Mouse (Mus musculus): ENCODE measurements around the gene Anapc13.

Gene Anapc13

DNA sequence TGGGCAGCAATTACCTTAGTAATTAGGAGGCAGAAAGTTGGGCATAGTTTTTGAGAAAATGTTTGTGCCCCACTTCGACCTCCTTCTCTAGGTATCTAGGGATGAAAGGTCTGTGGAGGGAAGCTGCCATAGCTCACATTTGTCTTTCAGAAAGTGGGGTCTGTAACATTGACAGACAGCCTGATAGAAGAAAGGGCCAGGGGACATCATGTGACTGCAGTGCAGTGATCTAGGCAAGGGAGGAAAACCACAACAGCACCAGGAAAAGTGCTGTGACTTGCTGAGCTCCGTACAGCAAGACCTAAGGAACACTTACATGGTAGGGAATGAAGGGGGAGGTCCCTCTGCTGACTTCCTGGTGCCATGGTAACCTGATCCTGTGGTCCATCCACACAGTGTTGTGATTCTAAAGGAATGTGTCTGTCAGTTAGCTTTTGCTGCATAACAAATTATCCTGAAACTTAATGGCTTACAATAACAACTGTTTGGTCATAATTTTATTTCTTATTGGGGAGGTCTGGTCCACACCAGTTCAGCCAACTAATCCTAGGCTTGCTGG lies 5.6 kb downstream of the Anapc13 start:
- DNase-seq (ENCODE audit: low spot score in 2 of 2), result no peak

- DNase-seq (ENCODE audit: low spot score in 2 of 2), result no peak
These were observed 6.1 kb downstream of the Anapc13 start for GRCm38 (mm10) chr9:102632173-102632572.

DNA sequence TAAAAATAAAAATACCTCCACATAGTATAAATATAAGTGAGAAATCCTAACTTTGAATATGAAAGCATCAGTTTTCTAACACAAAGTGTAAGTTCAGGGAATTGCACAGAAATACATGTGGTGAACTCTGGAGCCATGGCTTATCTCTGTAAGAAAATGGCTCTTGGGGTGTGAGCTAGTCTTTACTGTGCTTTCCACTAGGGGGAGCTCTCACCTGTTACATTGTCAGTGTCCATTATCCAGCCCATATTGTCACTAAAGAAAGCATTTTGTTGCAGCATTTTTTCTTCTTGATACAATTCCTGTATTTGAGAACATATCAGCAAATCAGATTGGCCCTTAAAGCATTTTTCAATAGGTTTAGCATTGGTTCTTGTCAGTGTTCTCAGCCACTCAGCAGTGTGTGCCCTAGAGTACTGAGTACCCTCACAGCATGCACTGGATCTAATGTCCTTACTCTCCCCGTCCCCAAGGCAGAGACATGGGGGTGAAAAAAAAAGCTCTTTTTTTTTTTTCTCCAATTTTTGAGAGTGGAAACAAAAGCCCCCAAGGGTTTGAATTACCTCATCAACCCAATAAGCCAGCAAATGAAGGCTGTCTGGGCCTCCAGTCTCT lies 6.9 kb downstream of the Anapc13 start:
- DNase-seq (ENCODE audit: low spot score in 2 of 2), result no peak

GRCm38 (mm10) chr9:102634453-102634852 lies 8.4 kb downstream of the Anapc13 start:
- DNase-seq (ENCODE audit: low spot score in 2 of 2), result no peak

- peak in 1 of 2 experiments; percentile 64 for DNase-seq (ENCODE audit: low spot score in 2 of 2)
These were observed 10.5 kb downstream of the Anapc13 start for GRCm38 (mm10) chr9:102636553-102636952.

GRCm38 (mm10) chr9:102637115-102637514 lies 11.0 kb downstream of the Anapc13 start:
- DNase-seq (ENCODE audit: low spot score in 2 of 2), result no peak

GRCm38 (mm10) chr9:102638963-102639362 lies 12.9 kb downstream of the Anapc13 start:
- no peak for DNase-seq (ENCODE audit: low spot score in 2 of 2)

DNA sequence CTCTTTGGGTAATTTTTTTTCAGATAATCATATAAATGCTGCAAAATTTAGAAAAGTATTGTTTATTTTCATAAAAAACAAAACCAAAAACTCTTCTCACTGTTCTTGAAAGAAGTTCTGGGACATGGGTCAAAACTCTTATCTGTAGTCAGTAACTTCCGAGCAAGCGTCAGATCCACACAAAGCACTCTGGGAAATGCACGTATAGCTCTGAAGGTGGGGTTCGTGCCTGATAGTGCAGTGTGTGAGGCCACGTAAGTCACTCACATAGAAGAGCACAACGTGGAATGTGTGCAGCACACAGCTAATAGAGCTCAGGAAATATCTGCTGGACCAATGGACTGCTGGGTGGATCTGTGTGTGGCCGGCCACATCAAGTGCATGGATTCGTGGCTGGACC lies 13.4 kb downstream of the Anapc13 start:
- no peak for DNase-seq (ENCODE audit: low spot score in 2 of 2)

GRCm38 (mm10) chr9:102641531-102641930 lies 15.4 kb downstream of the Anapc13 start:
- DNase-seq (ENCODE audit: low spot score in 2 of 2), result no peak

DNA sequence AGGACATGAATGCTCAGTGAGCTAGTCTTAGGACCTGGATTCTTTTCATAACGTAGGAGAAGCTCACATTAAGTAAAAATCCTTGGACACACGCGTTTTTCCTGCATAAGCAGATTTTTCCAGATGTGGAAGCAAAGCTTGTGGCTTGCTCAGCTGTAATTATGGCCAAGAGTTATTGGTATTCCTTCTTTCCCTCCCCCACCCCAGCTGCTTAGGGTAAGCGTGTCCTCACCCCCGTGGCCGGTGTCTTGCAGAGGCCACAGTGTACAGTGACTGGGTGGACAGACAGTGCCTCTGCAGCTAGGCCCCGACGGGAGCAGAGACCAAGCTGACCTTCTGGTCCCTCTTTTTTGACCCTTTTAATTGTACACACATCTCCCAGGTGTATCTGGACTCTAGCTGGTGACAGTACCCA lies 17.0 kb downstream of the Anapc13 start:
- DNase-seq (ENCODE audit: low spot score in 2 of 2), result no peak

DNA sequence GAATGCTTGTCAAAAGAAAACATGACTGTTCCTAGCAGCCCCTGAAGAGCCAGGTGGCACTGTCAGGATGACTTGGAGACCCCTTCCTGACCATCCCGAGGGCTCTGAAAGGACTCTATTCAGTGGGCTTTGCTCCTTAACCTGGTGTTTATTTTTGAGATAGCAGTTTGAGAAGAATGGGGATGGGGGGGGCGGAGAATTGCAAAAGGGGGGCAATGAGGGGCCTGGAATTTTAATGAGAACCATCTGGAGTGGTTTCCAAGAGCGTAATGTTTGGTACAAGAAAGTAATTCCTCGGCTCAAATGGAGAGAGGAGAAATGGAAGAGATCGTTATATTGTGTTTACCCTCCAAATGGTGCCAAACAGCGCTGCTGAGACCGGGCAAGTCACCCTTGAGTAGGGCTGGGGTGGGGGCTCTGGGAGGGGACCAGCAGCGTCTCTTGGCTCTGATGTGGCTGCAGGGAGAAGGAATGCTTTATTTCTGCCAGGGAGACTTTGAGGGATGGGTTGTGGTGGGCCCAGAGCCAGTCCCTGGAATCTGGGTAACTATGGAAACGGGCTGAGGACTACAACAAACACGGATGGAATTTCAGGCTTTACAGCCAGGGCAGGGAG lies 17.5 kb downstream of the Anapc13 start:
- DNase-seq (ENCODE audit: low spot score in 2 of 2), result peak; percentile 78 to 83

- DNase-seq (ENCODE audit: low spot score in 2 of 2), result no peak
These were observed 19.1 kb downstream of the Anapc13 start for GRCm38 (mm10) chr9:102645119-102645695.

GRCm38 (mm10) chr9:102647010-102647409 lies 20.9 kb downstream of the Anapc13 start:
- DNase-seq (ENCODE audit: low spot score in 2 of 2), result no peak

- no peak for DNase-seq (ENCODE audit: low spot score in 2 of 2)
These were observed 23.9 kb downstream of the Anapc13 start for GRCm38 (mm10) chr9:102649917-102650527.

- DNase-seq (ENCODE audit: low spot score in 2 of 2), result no peak
These were observed 24.5 kb downstream of the Anapc13 start for GRCm38 (mm10) chr9:102650637-102651036.

DNA sequence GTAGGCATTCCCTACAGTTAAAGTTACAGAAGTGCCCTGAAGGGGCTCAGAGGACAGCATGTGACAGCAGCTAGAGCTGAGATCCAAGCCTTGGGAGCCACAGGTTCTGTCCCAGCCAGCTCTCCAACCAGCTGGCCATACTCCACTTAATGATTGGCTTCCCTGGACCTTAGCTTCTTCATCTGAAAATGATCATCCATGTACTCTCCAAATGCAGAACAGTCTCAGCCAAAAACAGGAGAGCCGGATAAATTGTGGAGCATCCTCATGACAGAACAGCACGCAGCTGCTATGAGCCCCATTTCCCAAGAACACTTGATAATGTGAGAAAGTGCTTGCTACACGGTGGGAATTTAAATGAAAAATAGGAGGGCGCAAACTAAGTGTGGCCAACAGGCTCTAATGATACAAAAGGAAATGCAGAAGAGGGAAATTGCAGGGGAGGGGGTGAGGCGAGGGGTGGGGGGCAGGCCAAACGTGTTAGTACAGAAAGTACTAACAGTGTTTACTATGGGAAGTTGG lies 25.2 kb downstream of the Anapc13 start:
- DNase-seq (ENCODE audit: low spot score in 2 of 2), result no peak

DNA sequence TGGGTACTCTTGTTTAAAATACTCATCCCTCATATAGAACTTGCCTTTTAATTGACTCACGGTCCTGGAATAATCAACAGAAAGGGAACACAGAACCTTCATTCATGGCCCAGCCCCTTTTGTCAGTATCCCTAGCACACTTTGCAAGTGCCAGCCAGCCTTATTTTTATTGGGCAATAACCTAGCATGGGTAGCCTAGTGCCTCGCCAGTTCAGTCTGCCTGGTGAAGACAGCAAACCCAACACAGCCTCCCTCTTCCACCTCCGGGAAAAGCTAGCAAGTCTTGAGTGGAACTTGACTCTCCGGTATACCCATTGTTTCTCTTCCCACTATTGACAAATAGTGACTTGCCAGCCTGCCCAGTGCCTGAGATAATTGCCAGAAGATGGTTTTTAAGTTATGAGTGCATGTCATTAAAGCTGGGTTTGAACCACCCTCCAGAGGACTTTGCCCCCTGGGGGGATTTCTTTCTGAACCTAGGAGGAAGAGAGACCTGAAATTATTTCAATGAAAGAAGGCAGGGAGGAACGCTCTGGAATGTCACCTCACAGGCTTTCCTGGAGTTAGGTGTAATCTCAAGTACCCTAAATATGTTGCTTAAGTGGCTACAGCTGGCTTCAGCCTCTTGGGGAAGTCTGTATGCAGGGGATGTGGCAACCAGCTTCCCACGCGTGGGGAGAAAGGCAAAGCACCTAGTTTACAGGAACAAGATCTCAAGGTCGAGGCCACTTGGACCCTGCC lies 30.4 kb downstream of the Anapc13 start:
- DNase-seq (ENCODE audit: low spot score in 2 of 2), result no peak

DNA sequence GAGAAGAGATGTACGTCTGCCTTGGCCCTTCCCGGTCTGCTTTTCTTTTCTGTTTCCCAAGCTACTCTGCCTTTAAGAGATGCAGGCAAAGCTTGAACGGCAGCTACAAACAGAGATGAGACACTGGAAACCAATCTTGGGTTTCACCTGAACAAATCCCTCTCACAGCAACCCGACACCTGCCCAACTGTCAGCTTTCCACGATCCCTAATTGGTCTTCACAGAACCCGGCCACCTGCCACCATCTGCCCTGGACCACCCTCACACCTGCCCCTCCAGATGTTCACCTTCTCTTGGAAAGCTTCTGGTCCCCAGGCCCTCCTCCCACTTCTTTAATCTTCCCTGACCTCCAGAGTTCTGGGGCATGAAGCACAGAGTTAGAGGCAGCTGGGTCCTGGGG lies 42.0 kb downstream of the Anapc13 start:
- no peak for DNase-seq (ENCODE audit: low spot score in 2 of 2)

- DNase-seq (ENCODE audit: low spot score in 2 of 2), result no peak
These were observed 42.8 kb downstream of the Anapc13 start for GRCm38 (mm10) chr9:102668906-102669305.

GRCm38 (mm10) chr9:102673381-102673780 lies 47.3 kb downstream of the Anapc13 start:
- DNase-seq (ENCODE audit: low spot score in 2 of 2), result no peak

DNA sequence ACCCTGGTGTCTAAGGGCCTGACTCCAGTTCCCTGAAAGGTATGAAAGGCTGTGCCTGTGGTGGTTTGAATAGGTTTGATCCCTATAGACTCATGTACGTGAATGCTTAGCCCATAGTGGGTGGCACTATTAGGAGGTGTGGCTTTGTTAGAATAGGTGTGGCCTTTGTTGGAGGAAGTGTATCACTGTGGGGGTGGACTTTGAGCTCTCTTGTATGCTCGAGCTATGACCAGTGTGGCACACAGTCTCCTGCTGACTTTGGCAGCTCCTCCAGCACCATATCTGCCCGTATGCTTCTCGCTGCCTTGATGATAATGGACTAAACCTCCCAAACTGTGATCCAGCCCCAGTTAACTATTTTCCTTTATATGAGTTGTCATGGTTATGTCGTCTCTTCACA lies 49.8 kb downstream of the Anapc13 start:
- no peak for DNase-seq (ENCODE audit: low spot score in 2 of 2)

GRCm38 (mm10) chr9:102681470-102681869 lies 55.4 kb downstream of the Anapc13 start:
- DNase-seq (ENCODE audit: low spot score in 2 of 2), result no peak

All from urinary bladder, postnatal 4 days (tissue).